Mouse (Mus musculus) heart, postnatal 0 days (tissue): ENCODE measurements at regions not wholly inside any gene's neighbourhood (a gene's known extent, or its start where the extent isn't known, plus 50 kb on each side); places are given as distances from the start of the nearest gene placed in this dataset.

Experiments
- ATAC-seq: fragments of 200-750 bp; cut with Nextera tagmentation; 2 replicates; pipeline ENCODE4 v1.8.0; 2017; ENCODE audit warnings: low read depth, moderate number of reproducible peaks, moderate library complexity; ENCODE audit not compliant: insufficient read depth
- DNase-seq: peaks from one replicate; pipeline ENCODE4 v3.0.0-alpha.2; 2016; ENCODE audit warnings: low spot score
- H3K27ac ChIP-seq: fragments of 300-500 bp; sonication (generic); 2 replicates; pipeline ENCODE4 v1.5.1; 2014; ENCODE audit warnings: low read depth, mild to moderate bottlenecking
- H3K27me3 ChIP-seq: fragments of 300-500 bp; sonication (generic); 2 replicates; pipeline ENCODE4 v1.6.1; 2014; ENCODE audit warnings: low read length, mixed read lengths; ENCODE audit not compliant: control insufficient read depth, insufficient read depth
- H3K36me3 ChIP-seq: fragments of 300-500 bp; sonication (generic); replicated peaks from 2 replicates; pipeline ENCODE4 v1.6.1; 2014; ENCODE audit warnings: low read length, mixed read lengths; ENCODE audit not compliant: control insufficient read depth, insufficient read depth
- H3K4me1 ChIP-seq: fragments of 300-500 bp; sonication (generic); 2 replicates; pipeline ENCODE4 v1.6.1; 2014; ENCODE audit warnings: antibody characterized with exemption; ENCODE audit not compliant: control insufficient read depth, insufficient read depth
- H3K4me2 ChIP-seq: fragments of 300-500 bp; sonication (generic); 2 replicates; pipeline ENCODE4 v1.6.1; 2014; ENCODE audit warnings: low read depth, mild to moderate bottlenecking, low read length, moderate library complexity
- H3K4me3 ChIP-seq: fragments of 300-500 bp; sonication (generic); 2 replicates; pipeline ENCODE4 v1.5.1; 2014; ENCODE audit warnings: low read depth, low read length
- H3K9ac ChIP-seq: fragments of 300-500 bp; sonication (generic); replicated peaks from 2 replicates; pipeline ENCODE4 v1.6.1; 2014; ENCODE audit warnings: low read depth, low read length, mixed read lengths
- H3K9me3 ChIP-seq: fragments of 300-500 bp; sonication (generic); replicated peaks from 2 replicates; pipeline ENCODE4 v1.6.1; 2016; ENCODE audit warnings: low read length; ENCODE audit not compliant: control insufficient read depth
- CTCF ChIP-seq: IDR thresholded peaks from 2 replicates; pipeline ENCODE4 v1.5.1; 2016; ENCODE audit warnings: antibody characterized with exemption, control low read depth, low read depth
- EP300 ChIP-seq: IDR thresholded peaks from 2 replicates; pipeline ENCODE4 v1.6.1; 2016; ENCODE audit warnings: antibody characterized with exemption, low read depth
- WGBS: fragments of 180-500 bp; shearing (Covaris S2); extraction: QIAGEN DNeasy Blood & Tissue Kit; methylation state at CpG from one replicate; pipeline ENCODE4 v1.1.7; 2014; 5-methylcytosine and 5-hydroxymethylcytosine counted together

GRCm38 (mm10) chr16:26302045-26302444 is 69.6 kb downstream of the Cldn1 start:
- ATAC-seq = no peak
- no peaks in the 10 kb centered on the region for H3K9me3 ChIP-seq
- TF ChIP-seq EP300 (no peak), CTCF (no peak)
- H3K36me3 ChIP-seq = no peaks in the 10 kb centered on the region
- 72% methylated on average over 2 of the region's 2 CpGs for WGBS
- no peak overlapping the region for H3K4me3 ChIP-seq
- no peaks in the 10 kb centered on the region for H3K27me3 ChIP-seq
- H3K4me1 ChIP-seq = no peaks in the 10 kb centered on the region
- H3K27ac ChIP-seq = no peak overlapping the region
- no peak overlapping the region for H3K4me2 ChIP-seq
- no peak for DNase-seq
- H3K9ac ChIP-seq = no peak overlapping the region

DNA sequence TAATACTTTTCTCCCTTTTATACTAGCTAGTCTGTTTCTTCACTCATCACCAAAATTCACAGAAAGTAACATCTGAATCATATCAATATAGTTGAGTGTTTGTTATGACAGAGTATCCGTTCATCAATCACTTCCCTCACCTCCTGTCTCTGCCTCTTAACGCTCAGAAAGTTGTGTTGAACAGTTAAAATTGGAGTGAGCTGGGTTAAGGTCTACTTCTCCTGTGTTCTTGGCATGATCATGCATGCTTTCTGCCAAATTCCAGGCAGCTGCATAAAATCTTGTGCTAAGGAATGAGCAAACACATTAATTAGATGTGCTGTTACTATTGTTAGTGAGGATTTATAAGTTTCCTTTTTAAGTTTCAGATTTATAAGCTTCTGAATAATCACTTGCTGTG is 79.9 kb downstream of the Cldn1 start:
- no peak overlapping the region for H3K4me2 ChIP-seq
- TF ChIP-seq EP300 = no peak
- TF ChIP-seq CTCF = no peak
- no peaks in the 10 kb centered on the region for H3K9me3 ChIP-seq
- no peaks in the 10 kb centered on the region for H3K36me3 ChIP-seq
- ATAC-seq (no peak), DNase-seq (no peak)
- H3K4me1 ChIP-seq = no peaks in the 10 kb centered on the region
- H3K27ac ChIP-seq = no peak overlapping the region
- WGBS = 53% methylated on average over 2 of the region's 2 CpGs
- H3K9ac ChIP-seq = no peak overlapping the region
- H3K4me3 ChIP-seq = no peak overlapping the region
- no peaks in the 10 kb centered on the region for H3K27me3 ChIP-seq

GRCm38 (mm10) chr16:26285627-26286026 is 86.0 kb downstream of the Cldn1 start:
- TF ChIP-seq CTCF (no peak), EP300 (no peak)
- no peak overlapping the region for H3K4me3 ChIP-seq
- H3K4me1 ChIP-seq = no peaks in the 10 kb centered on the region
- 85% methylated on average over 1 of the region's 1 CpGs for WGBS
- no peaks in the 10 kb centered on the region for H3K27me3 ChIP-seq
- no peak for ATAC-seq
- no peak overlapping the region for H3K9ac ChIP-seq
- H3K36me3 ChIP-seq = no peaks in the 10 kb centered on the region
- no peak for DNase-seq
- H3K9me3 ChIP-seq = no peaks in the 10 kb centered on the region
- no peak overlapping the region for H3K4me2 ChIP-seq
- no peak overlapping the region for H3K27ac ChIP-seq

DNA sequence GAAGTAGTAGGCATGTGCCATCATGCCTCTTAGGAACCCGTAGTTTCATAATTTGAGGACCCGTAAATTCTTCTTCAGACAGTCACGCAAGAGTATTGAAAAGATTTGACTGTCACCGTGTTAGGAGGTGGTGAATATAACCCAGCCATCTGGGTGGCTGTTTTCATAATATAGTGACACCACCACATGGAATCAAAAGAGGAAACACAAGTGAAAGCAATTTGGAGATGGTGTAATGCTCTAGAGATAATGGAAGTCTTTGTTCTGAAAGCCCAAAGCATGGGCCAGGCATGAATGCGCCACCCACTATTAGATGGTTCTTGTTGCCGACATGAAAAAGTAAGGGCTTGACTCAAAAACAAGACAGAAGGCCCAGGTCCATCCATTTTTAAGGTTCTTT is 86.9 kb downstream of the Cldn1 start:
- no peak for TF ChIP-seq CTCF
- TF ChIP-seq EP300 = no peak
- no peak overlapping the region for H3K27ac ChIP-seq
- no peaks in the 10 kb centered on the region for H3K4me1 ChIP-seq
- WGBS = 91% methylated on average over 6 of the region's 6 CpGs
- H3K9me3 ChIP-seq = no peaks in the 10 kb centered on the region
- ATAC-seq (no peak), DNase-seq (no peak)
- no peak overlapping the region for H3K4me2 ChIP-seq
- no peak overlapping the region for H3K9ac ChIP-seq
- H3K4me3 ChIP-seq = no peak overlapping the region
- no peaks in the 10 kb centered on the region for H3K27me3 ChIP-seq
- H3K36me3 ChIP-seq = no peaks in the 10 kb centered on the region

GRCm38 (mm10) chr16:26282418-26282817 is 89.2 kb downstream of the Cldn1 start:
- H3K4me3 ChIP-seq = no peak overlapping the region
- H3K27ac ChIP-seq = no peak overlapping the region
- no peak overlapping the region for H3K9ac ChIP-seq
- TF ChIP-seq CTCF = no peak
- no peak for TF ChIP-seq EP300
- H3K36me3 ChIP-seq = no peaks in the 10 kb centered on the region
- ATAC-seq = no peak
- H3K4me2 ChIP-seq = no peak overlapping the region
- H3K27me3 ChIP-seq = no peaks in the 10 kb centered on the region
- no peaks in the 10 kb centered on the region for H3K4me1 ChIP-seq
- no peaks in the 10 kb centered on the region for H3K9me3 ChIP-seq
- 35% methylated on average over 1 of the region's 1 CpGs for WGBS
- DNase-seq = no peak

DNA sequence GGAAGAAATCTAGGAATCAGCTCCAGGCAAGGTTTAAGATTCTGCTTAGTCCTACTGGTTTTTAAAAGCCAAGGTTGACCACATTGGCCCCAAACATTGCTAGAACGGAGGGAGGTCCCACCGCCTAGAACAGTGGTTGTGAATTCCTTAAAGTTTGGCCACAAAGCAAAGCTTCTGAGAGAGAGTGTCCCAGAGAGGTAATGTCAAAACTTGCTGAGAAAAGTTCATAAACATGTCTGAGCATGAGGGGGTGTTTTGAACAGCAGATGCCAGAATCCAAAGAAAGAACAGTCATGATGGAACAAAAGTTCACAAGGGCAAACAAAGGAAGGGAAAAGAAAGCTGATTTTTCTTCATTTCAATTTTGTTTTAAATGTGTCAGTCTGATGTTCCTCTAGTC is 90.1 kb downstream of the Cldn1 start:
- H3K4me3 ChIP-seq = no peak overlapping the region
- WGBS = 73% methylated on average over 2 of the region's 2 CpGs
- DNase-seq (no peak), ATAC-seq (no peak)
- H3K9me3 ChIP-seq = no peaks in the 10 kb centered on the region
- H3K9ac ChIP-seq = no peak overlapping the region
- H3K27ac ChIP-seq = no peak overlapping the region
- no peak overlapping the region for H3K4me2 ChIP-seq
- H3K4me1 ChIP-seq = no peaks in the 10 kb centered on the region
- H3K36me3 ChIP-seq = no peaks in the 10 kb centered on the region
- TF ChIP-seq EP300 (no peak), CTCF (no peak)
- no peaks in the 10 kb centered on the region for H3K27me3 ChIP-seq
